Mouse (Mus musculus) urinary bladder, adult 18-20 months (tissue): Measurements from ENCODE around the gene Mindy1.

Experiments used
- DNase-seq, 2 experiments: peaks; one replicate each; pipeline ENCODE4 v3.0.0; 2022; ENCODE audit warnings: low spot score in 2 of 2, mixed read lengths in 2 of 2

The Mindy1 gene

GRCm38 (mm10) chr3:95294316-95294715 lies 13.2 kb downstream of the Mindy1 start:
- DNase-seq, result no peak

- no peak for DNase-seq
These were observed 13.6 kb downstream of the Mindy1 start for GRCm38 (mm10) chr3:95294718-95295117.

- no peak for DNase-seq
These were observed 14.4 kb downstream of the Mindy1 start for GRCm38 (mm10) chr3:95295321-95296102.

GRCm38 (mm10) chr3:95296103-95296469 lies 14.9 kb downstream of the Mindy1 start:
- no peak for DNase-seq

GRCm38 (mm10) chr3:95298018-95298417 lies 16.9 kb downstream of the Mindy1 start:
- no peak for DNase-seq

GRCm38 (mm10) chr3:95301204-95301796 lies 20.2 kb downstream of the Mindy1 start:
- no peak for DNase-seq

- DNase-seq, result no peak
These were observed 25.1 kb downstream of the Mindy1 start for GRCm38 (mm10) chr3:95306244-95306643.

GRCm38 (mm10) chr3:95307100-95307499 lies 26.0 kb downstream of the Mindy1 start, which contains the start of gene Anxa9:
Gene Anxa9 (minus strand): TSS chr3:95307176.
- DNase-seq, result no peak

GRCm38 (mm10) chr3:95310496-95310895 lies 29.4 kb downstream of the Mindy1 start:
- DNase-seq, result no peak

- DNase-seq, result no peak
These were observed 30.1 kb downstream of the Mindy1 start for GRCm38 (mm10) chr3:95310968-95311882.

- DNase-seq, result peak in 1 of 2 experiments; percentile 72
These were observed 31.5 kb downstream of the Mindy1 start for GRCm38 (mm10) chr3:95312623-95313022.

- DNase-seq, result no peak
These were observed 32.3 kb downstream of the Mindy1 start for GRCm38 (mm10) chr3:95313476-95313875.

GRCm38 (mm10) chr3:95314075-95314474 lies 32.9 kb downstream of the Mindy1 start:
- DNase-seq, result no peak

- no peak for DNase-seq
These were observed 33.4 kb downstream of the Mindy1 start, which contains the start of gene Cers2 for GRCm38 (mm10) chr3:95314486-95315093. Gene Cers2 (plus strand): TSS chr3:95314791.

GRCm38 (mm10) chr3:95315094-95315843 lies 34.1 kb downstream of the Mindy1 start:
- peak; percentile 89 to 92 for DNase-seq

GRCm38 (mm10) chr3:95315844-95316550 lies 34.9 kb downstream of the Mindy1 start:
- no peak for DNase-seq

- peak in 1 of 2 experiments; percentile 56 for DNase-seq
These were observed 36.4 kb downstream of the Mindy1 start for GRCm38 (mm10) chr3:95317414-95318080.

- DNase-seq, result peak in 1 of 2 experiments; percentile 39
These were observed 37.4 kb downstream of the Mindy1 start for GRCm38 (mm10) chr3:95318548-95318947.

- DNase-seq, result no peak
These were observed 38.0 kb downstream of the Mindy1 start for GRCm38 (mm10) chr3:95319110-95319509.
